Mouse (Mus musculus): ENCODE data around the gene 4930562C15Rik.

Gene 4930562C15Rik

DNA sequence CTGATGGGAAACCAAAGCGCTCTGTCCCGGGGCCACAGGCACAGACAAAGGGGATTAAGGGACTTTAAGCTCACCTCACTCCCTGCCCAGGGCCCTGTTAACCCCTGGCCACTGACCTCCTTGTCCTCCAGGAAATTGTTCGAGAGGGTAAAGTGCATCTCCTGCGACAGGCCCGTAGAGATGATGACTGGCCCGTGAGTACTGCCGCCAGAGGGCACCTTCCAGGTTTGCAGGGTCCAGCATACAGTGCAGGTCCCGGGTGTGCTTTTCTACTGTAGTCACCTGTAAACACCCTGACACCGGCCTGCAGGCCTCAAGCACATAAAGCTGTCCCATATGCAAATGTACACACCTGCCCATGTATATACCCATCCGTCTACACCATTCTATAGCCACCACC is 26.2 kb downstream of the 4930562C15Rik start:
- in situ Hi-C loops (cut with MboI, MseI): no loop called here

DNA sequence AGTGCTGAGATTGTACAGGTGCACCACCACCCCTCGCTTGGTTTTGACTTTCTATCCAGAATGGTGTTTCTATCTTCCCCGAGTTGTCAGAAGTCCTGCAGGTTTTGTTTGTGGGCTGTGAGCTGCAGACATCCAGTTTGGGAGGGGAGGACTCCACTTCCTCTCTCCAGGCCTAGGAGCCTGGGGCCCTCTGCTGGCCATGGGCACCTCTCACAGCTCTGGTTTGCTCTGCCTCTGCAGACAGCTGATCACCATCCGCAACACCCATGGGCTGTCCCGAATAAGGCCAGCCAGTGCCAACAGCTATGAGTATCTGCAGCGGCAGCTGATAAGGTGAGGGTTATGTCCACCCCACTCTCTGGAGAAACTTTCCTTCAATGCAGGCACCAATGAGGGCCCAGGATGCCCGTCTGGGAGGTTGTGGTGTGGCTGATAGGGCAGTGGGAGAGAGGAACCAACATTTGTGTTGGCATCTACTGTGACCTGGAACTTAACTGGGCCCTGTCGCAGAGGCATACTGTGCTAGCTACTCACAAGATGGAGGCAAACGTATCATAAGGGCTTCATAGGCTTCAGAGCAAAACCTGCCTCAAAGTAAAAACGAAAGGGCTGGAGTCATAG is 27.8 kb downstream of the 4930562C15Rik start:
- in situ Hi-C loops (cut with MboI, MseI): no loop called here

DNA sequence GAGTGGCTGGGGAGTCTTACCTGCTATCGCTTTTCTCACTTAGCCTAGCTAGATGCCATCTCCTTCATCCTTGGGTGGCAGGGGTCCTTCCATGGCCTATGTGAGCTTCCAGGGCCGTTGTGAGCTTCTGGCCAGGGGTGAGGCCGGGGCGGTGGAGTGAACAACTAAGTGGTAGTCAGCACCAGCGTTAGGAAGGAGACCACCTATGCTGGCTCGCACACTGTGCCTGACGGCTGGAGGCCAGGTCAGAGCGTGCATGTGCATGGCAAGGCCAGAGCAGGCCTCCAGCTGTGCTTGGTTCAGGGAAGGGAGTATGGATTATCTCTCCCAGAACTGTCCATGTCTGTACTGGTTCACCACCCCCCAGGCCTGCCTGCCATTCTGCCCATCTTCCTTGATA is 28.5 kb downstream of the 4930562C15Rik start:
- in situ Hi-C loops (cut with MboI, MseI): no loop called here

DNA sequence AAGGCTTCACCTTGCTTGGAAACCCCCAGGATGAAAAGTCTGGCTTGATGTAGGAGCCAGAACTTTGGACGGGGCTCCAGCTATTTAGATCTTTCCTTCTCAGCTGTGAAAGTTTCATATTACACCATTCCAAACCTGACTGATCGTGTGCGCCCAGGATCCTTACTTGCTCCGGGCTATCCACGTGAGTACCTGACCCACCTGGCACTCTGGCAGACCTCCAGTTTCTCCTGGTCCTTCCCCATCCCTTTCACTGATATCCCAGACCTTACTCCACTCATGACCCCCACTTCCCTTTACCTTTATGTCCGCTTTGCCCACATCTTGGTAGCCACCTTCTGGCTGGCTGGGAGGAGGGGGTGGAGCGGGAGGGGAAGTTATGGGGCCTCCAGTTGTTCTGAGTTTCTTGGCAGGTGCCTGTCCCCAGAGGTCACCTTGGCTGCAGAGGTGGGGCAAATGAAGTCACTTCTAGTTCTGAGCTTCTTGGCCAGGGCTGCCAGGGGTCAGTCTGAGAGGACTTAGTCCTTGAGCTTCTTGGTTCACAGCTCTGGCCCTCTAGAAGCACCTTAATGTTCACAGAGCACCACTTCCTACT is 31.0 kb downstream of the 4930562C15Rik start:
- in situ Hi-C loops (cut with MboI, MseI): no loop called here

DNA sequence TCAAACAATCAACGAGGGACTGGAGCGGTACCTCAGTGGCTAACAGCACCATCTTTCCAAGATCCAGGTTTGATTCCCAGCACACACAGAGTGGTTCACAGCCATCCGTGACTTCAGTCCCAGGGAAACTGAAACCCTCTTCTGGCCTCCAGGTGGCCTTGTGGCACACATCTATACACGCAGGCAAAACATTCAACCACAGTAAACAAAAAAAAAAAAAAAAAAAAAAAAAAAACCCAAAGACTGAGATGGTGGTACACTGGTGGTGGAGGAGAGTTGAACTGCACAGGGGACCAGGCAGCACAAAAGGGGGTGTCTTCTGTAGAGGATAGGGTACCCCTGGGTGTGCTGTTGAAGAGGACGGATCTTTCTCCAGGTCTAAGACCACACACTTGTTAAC is 35.3 kb downstream of the 4930562C15Rik start:
- in situ Hi-C loops (cut with MboI, MseI): loop anchor here (5.0 kb wide), 1 partner anchor 178 kb away; no protein-coding TSS in a partner anchor

DNA sequence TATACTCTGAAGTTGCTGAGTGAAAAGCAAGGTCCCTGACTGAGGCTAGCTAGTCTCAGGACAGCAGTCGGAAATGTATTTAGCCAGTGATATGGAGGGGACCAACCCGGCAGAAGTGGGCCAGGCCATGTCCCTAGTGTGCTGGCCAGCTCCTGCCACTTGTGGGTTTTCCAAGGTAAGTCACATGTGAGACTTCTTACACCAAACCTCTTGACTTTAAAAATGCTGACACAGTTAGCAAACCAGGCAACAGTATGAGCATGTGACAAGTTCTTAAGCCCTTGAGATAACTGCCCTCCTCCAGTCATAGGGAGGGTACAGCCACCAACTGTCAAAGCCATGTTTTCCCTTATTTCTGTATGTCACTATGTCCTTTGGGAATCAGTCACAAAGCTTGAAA is 36.7 kb downstream of the 4930562C15Rik start:
- in situ Hi-C loops (cut with MboI, MseI): loop anchor here (5.0 kb wide), 1 partner anchor 180 kb away; no protein-coding TSS in a partner anchor

DNA sequence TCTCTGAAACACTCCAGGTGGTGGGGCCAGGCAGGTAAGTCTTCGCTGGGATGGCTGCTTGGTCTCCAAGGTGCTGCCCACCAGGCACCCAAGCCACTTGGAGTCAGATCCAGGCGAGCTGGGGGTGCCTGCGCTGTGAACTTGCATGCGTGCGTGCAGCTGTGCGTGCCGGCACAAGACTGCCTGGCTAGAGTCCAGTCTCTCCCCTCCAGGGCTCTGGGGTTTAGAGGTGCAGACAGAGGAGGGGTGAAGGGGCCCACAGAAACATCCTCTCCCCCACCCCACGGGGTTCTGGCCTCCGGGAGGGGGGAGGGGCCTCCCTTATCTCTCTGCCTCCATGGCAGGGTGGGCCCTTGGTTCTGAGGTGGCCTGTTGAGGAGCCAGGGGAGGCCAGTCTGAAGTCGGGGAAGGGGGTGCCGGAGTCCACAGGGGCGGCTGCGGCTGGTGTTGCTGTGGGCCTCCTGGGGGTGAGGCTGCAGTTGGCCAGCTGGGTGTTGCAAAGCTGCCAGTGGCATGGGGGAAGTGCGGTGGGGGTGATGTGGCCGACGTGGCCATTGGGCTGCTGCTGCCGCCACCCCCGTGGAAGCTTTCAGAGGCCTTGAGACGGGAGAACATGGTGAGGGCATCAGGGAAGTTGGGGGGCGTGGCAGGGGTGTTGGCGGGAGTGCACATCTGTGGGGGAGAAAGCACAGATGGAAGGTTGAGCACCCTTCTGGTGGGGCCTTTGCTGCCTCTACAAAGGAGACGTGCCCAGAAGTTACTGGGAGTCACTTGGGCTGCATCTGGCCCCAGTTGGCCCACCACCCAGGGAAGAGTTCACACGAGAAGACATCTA is 40.2 kb downstream of the 4930562C15Rik start:
- in situ Hi-C loops (cut with MboI, MseI): no loop called here

DNA sequence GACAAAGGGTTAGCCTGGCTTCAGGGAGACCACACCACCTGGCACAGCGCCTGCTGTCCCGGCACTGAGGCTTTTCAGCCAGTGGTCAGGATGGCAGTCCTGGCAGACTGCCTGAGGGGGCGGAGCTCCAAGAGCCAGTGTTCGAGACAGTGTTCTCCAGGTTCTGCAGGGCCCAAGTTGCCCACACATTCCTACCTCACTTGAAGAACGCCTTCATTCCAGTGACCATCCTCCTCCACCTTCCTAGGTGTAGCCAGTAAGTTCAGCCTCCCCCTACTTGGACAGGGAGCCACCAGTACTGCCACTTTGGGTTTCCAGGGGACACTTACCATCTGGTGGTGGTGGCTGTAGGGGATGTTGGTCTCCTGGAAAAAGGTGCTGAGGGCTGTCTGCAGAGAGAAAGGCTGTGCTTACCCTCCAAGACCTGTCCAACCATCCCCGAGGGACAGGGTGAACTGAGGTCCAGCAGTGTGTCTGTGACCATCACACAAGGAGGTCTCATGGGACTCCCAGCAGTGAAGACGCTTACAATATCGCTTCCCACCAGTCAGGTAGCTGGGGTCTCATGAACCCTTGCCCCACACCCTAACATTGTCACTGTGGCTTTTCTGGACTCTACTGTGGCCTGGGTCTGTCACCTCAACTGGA is 40.9 kb downstream of the 4930562C15Rik start:
- in situ Hi-C loops (cut with MboI, MseI): no loop called here

DNA sequence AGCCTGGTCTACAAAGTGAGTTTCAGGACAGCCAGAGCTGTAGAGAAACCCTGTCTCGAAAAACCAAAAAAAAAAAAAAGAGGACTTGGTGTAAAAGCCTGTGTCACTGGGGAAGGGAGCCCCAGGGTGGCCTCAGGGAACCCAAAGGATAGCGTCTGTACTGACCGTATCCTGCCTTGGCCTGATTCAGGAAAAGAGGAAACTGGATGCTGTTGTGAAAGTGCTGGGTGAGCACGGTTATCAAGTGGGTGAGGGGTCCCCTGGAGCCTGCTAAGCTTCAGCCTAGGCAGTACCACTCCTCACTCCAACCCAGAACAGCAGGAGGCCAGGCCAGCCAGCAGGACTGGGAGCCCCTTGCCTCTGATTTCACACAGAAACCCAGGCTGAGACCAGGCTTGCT is 42.0 kb downstream of the 4930562C15Rik start:
- in situ Hi-C loops (cut with MboI, MseI): no loop called here

DNA sequence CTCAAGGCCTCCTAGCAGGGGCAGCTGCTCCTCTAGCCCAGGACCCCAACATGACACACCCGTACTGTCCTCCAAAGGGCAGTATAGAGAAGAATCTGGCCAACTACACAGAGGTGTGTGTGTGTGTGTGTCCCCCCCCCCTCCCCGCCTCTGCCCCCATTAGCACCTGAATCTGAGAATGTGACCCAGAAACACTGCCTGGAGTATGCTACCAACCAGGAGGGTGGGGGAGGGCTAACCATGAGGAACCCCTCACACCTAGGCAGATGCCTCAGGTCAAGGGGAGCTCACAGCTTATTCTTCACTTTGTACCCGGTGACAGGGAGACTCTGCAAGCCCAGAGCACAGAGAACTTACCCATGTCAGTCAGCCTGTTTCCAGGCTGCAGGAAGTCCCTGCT is 42.5 kb downstream of the 4930562C15Rik start:
- in situ Hi-C loops (cut with MboI, MseI): no loop called here

DNA sequence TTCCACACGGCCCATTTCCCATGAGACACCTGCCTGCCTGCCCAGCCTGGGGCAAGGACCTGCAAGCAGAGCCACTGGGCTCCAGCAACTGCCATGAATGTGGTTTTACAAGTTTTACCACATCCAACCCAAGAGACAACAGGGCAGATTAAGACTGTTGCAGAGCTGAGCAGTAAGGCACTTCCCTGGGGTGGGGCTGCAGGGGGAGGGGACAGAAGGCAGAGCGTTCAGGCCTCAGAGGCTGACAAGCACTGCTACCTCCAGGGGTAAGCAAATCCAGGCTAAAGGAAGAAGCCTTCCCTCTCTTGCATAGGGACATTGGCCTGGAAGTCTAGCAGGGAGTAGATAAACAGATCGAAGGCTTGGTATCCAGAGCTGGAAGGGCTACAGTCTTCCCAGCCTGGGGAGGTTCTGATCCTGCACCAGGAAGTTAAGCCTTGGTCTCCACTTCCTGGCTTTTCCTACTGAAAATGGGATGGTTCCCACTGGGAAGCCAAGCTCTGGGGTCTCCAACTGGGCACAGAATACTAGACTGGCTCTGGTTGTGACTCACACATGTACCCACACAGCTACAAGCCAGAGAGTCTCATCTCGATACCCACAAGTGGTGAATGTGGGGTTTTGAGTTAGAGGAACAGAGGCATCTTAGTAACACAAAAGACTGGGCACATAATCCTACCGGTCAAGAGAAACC is 43.1 kb downstream of the 4930562C15Rik start:
- in situ Hi-C loops (cut with MboI, MseI): no loop called here

DNA sequence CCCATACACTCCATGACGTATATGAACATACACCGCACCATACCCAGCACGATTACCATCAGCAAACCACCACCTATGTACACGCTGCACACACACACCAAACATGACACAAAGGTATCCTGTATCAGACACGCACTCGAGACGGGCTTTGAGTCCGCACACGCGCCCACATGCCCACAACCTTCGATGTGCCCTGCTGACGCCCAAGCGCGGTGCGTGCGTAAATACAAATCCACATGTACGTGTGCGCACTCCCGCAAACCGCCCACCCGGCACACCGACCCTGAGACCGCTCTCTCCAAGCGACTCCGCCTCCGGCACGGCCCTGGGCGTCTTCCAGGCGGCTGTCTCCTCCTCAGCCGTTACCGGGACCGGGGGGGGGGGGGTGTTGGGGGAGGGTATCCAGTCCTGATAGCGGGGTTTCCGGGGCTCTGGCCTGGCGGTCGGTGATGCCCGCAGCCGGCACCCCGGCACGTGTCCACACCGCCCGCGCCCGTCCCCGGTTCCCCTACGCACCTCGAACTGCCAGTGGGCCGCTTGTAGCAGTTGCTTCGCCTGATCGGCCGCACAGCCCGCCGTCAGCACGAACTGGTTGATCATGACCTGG is 44.0 kb downstream of the 4930562C15Rik start:
- in situ Hi-C loops (cut with MboI, MseI): no loop called here

DNA sequence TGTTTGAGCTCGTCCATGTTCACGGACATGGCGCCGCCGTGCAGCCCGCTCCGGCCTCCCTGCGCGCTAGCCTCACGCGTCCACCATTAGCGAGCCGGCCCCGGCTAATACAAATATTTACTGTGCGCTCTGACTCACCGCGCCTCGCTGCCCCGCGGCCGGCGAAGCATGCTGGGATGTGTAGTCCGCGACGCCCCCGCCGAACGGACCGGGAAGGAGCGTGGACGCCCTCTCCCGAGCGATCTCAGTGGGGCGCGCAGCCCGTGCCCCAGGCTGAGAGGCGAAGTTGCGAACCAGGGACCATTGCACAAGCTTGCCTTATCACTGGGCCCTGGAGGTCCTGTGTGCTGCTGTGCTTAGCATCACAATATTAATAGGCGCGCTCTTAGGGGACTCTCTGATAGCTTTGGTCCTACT is 44.5 kb downstream of the 4930562C15Rik start:
- in situ Hi-C loops (cut with MboI, MseI): loop anchor here (10.0 kb wide), 1 partner anchor 85 kb away; the partner anchor contains the start of gene Anks3

DNA sequence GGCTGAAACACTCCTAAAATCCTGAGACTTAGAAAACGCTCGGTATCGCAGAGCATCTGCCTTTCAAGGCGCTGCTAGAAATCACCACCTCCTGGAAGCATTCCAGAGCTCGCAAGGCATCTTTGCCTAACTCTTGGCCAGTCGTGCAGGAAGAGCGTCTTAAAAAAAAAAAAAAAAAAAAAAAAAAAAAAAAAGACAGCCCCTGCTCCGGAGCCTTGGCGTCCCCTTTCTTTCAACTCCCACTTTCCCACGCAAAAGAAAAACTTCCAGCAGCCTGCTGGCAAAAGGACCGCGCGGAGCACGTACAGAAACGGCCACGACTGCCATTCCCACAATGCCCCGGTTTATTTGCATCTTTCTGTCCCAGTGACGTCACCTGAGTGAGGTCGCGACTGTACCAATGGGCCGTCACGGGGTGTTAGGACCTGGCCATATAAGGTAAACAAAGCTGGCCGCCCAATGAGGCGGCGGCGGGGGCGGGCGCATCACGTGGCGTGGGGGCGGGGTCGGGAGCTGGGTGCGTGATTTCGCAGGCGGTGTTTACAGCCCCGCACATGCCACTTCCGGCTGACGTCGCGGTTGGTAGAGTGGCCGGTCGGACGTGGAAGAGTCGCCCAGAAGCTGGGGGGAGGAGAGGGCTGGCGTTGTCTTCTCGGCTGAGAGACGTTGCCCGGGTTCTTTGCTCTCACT is 45.1 kb downstream of the 4930562C15Rik start, which contains the start of gene Ubald1:
TSS of gene Ubald1 (minus strand) at position 180 of the 690 bp plus-strand sequence.
- in situ Hi-C loops (cut with MboI, MseI): loop anchor here (10.0 kb wide), 1 partner anchor 85 kb away; the partner anchor contains the start of gene Anks3

DNA sequence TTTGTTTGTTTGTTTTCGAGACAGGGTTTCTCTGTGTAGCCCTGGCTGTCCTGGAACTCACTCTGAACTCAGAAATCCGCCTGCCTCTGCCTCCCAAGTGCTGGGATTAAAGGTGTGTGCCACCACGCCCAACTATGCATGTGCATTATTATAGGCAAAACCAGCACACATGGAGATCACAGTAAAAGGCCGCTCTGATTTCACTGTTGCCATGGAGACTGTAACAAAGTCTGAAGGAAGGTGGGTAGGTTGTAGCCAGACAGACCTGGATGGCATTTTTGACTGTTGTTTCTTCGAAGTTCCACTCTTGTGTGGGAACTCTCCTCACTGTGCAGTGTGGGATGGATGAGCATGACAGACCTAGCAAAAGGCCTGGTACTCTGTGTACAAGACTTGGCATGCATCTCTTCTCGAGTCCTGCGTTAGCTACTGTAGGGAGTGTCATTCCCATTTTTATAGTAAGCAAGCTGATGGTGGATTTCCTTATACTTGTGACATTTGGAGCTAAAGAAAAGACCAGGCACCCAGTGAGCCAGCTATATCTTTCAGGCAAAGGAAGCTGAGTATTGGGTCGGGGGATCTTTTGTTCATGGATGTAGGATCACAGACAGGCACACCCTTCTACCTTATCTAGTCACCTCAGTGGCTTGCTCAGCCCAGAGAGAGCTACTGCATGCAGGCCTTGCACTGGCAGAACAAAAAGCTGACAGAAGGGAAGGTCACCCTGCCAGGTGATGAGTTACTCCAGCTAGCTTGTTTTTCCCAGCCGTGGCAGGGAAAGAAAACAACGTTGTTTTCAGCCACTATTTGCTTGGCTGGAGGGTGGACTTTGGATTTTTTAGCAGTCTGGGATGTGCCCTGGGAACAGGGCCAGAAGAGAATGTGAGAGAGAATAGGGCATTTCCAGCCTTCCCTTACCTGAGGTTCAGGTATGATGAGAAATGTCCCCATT is 46.5 kb downstream of the 4930562C15Rik start:
- in situ Hi-C loops (cut with MboI, MseI): loop anchor here (10.0 kb wide), 1 partner anchor 83 kb away; the partner anchor contains the start of gene Anks3

DNA sequence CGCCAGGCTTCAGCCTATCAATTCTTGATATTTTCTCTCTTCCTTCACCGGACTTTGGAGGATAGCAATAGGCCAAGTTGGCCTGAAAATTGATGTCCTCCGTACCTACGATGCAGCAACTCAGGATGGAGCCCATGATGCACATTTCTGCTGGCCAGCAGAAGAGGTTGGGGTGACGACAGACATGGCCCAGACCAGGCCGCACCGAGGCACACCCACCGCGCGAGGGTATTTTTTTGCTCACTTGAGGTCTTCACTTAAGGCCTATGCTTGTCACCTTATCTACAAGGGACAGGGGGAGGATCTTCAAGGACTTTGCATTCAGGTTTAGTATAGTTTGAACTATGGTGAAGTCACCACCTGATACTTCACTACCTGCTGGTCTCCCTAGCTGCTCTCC is 49.7 kb downstream of the 4930562C15Rik start:
- in situ Hi-C loops (cut with MboI, MseI): loop anchor here (10.0 kb wide), 1 partner anchor 80 kb away; the partner anchor contains the start of gene Anks3

DNA sequence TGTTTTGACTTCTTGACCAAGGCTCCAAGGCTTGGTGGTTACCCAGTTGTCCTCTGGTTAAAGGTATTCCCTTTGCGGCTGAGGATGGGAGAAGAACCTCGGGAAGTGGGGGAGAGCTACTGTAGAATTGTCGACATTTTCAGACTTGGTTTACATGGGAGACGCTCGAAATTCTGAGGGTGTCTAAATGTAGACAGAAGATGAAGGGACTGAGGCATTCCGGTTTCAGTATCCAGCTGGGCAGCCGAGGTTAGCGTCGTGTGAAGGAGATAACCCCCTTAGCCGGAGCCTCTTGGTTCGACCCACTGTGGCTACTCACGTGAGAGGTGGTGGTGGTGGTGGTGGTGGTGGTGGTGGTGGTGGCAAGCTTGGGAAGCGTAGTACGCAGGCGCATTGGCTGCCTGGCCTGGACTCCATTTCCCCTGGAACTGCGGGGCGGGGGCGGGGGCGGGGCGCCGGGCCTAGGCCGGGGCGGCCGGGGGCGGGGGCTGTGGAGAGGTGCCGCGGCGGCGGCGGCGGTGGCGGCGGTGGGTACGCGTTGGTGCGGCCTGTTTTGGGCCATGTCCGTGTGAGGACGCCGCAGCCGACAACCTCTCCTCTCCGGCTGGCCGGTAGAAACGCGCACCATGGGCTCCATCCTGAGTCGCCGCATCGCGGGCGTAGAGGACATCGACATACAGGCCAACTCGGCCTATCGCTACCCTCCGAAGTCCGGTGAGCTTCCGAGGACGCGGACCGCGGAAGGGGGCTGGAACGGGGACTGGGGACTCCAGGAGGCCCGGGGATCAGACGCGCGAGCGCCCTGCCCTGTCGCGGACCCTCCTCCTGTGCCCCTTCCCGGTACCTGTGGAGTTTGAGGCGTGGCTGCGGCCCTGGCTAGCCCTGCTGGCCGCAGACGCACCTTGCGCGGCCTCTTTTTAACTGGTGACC is 50.8 kb downstream of the 4930562C15Rik start, which contains the start of gene Mgrn1:
TSS of gene Mgrn1 (plus strand) at position 490 of the 930 bp plus-strand sequence.
- in situ Hi-C loops (cut with MboI, MseI): loop anchor here (10.0 kb wide), 1 partner anchor 79 kb away; the partner anchor contains the start of gene Anks3

DNA sequence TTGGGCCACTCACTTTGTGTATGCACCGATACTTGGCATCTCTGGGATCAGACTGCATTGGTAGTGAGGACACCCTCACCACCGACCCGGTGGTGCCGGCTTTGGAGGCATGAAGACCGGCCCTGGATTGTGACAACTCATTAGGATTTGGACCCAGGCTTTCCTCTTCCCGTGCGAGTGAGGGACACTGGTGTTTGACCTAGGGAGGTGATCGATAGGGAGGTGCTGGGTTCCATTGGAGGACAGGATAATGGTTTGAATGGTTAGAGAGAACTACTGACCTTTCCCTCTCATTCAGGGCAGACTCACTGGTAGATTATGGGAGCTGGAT is 51.4 kb downstream of the 4930562C15Rik start:
- in situ Hi-C loops (cut with MboI, MseI): loop anchor here (10.0 kb wide), 1 partner anchor 78 kb away; the partner anchor contains the start of gene Anks3

Measured in regulatory T cell (primary cell).